Mouse (Mus musculus) hindbrain, embryonic 13.5 days (tissue): ENCODE measurements at regions not wholly inside any gene's neighbourhood (a gene's known extent, or its start where the extent isn't known, plus 50 kb on each side); places are given as distances from the start of the nearest gene placed in this dataset.

ENCODE experiments used
- ATAC-seq: fragments of 200-750 bp; cut with Nextera tagmentation; 2 replicates; pipeline ENCODE4 v1.8.0; 2017; ENCODE audit warnings: moderate TSS enrichment; ENCODE audit not compliant: low FRiP score
- H3K27ac ChIP-seq: fragments of 300-500 bp; sonication (generic); 2 replicates; pipeline ENCODE4 v1.5.1; 2015; ENCODE audit warnings: inconsistent platforms, mild to moderate bottlenecking, moderate library complexity
- H3K27me3 ChIP-seq: fragments of 300-500 bp; sonication (generic); 2 replicates; pipeline ENCODE4 v1.6.1; 2015; ENCODE audit warnings: mild to moderate bottlenecking, inconsistent platforms
- H3K36me3 ChIP-seq: fragments of 300-500 bp; sonication (generic); 2 replicates; pipeline ENCODE4 v1.6.1; 2015; ENCODE audit warnings: mild to moderate bottlenecking, inconsistent platforms
- H3K4me1 ChIP-seq: fragments of 300-500 bp; sonication (generic); replicated peaks from 2 replicates; pipeline ENCODE4 v1.6.1; 2015; ENCODE audit warnings: inconsistent platforms
- H3K4me2 ChIP-seq: fragments of 300-500 bp; sonication (generic); 2 replicates; pipeline ENCODE4 v1.6.1; 2015; ENCODE audit warnings: inconsistent platforms, mild to moderate bottlenecking, moderate library complexity
- H3K4me3 ChIP-seq: fragments of 300-500 bp; sonication (generic); 2 replicates; pipeline ENCODE4 v1.5.1; 2015; ENCODE audit warnings: mild to moderate bottlenecking, inconsistent platforms
- H3K9ac ChIP-seq: fragments of 300-500 bp; sonication (generic); 2 replicates; pipeline ENCODE4 v1.6.1; 2015; ENCODE audit warnings: mild to moderate bottlenecking, inconsistent platforms
- H3K9me3 ChIP-seq: fragments of 300-500 bp; sonication (generic); 2 replicates; pipeline ENCODE4 v1.6.1; 2016; ENCODE audit warnings: inconsistent platforms
- WGBS: fragments of 180-500 bp; shearing (Covaris S2); methylation state at CpG from one replicate; pipeline ENCODE4 v1.1.7; 2015; 5-methylcytosine and 5-hydroxymethylcytosine counted together

- no peak overlapping the region for H3K4me3 ChIP-seq
- no peaks in the 10 kb centered on the region for H3K36me3 ChIP-seq
- no peak overlapping the region for H3K27ac ChIP-seq
- H3K9ac ChIP-seq: no peak overlapping the region
- H3K27me3 ChIP-seq: no peaks in the 10 kb centered on the region
- no peaks in the 10 kb centered on the region for H3K4me1 ChIP-seq
- 86% methylated on average over 4 of the region's 4 CpGs for WGBS
- no peaks in the 10 kb centered on the region for H3K9me3 ChIP-seq
- no peak for ATAC-seq
- no peak overlapping the region for H3K4me2 ChIP-seq
Observed at GRCm38 (mm10) chr6:107730294-107730693, 200.7 kb downstream of the Lrrn1 start.

GRCm38 (mm10) chr6:107734773-107735172, 205.2 kb downstream of the Lrrn1 start:
- Histone ChIP-seq H3K4me2 (no peak overlapping the region), H3K36me3 (no peaks in the 10 kb centered on the region), H3K9me3 (no peaks in the 10 kb centered on the region), H3K9ac (no peak overlapping the region), H3K4me1 (no peaks in the 10 kb centered on the region), H3K27ac (no peak overlapping the region), H3K27me3 (no peaks in the 10 kb centered on the region), H3K4me3 (no peak overlapping the region)
- ATAC-seq: no peak
- 88% methylated on average over 1 of the region's 1 CpGs for WGBS

GRCm38 (mm10) chr6:107749111-107749736, 219.7 kb downstream of the Lrrn1 start:
- Histone ChIP-seq H3K27ac (no peak overlapping the region), H3K4me1 (no peaks in the 10 kb centered on the region)

GRCm38 (mm10) chr6:107749794-107750193, 220.2 kb downstream of the Lrrn1 start:
- WGBS: 77% methylated on average over 2 of the region's 2 CpGs
- no peak for ATAC-seq

More at GRCm38 (mm10) chr6:107749111-107749736, 219.7 kb downstream of the Lrrn1 start:
- Histone ChIP-seq H3K27me3 (no peaks in the 10 kb centered on the region), H3K36me3 (no peaks in the 10 kb centered on the region), H3K9me3 (no peaks in the 10 kb centered on the region), H3K4me3 (no peak overlapping the region), H3K9ac (no peak overlapping the region), H3K4me2 (no peak overlapping the region)
- 80% methylated on average over 5 of the region's 5 CpGs for WGBS
- no peak for ATAC-seq

GRCm38 (mm10) chr6:107752156-107752555, 222.6 kb downstream of the Lrrn1 start:
- Histone ChIP-seq H3K27ac (no peak overlapping the region), H3K4me3 (no peak overlapping the region), H3K36me3 (no peaks in the 10 kb centered on the region), H3K27me3 (no peaks in the 10 kb centered on the region), H3K4me1 (no peaks in the 10 kb centered on the region), H3K9me3 (no peaks in the 10 kb centered on the region), H3K9ac (no peak overlapping the region), H3K4me2 (no peak overlapping the region)
- no peak for ATAC-seq
- WGBS: 56% methylated on average over 1 of the region's 1 CpGs

More at GRCm38 (mm10) chr6:107749794-107750193, 220.2 kb downstream of the Lrrn1 start:
- H3K36me3 ChIP-seq: no peaks in the 10 kb centered on the region
- H3K27me3 ChIP-seq: no peaks in the 10 kb centered on the region
- H3K27ac ChIP-seq: no peak overlapping the region
- H3K9ac ChIP-seq: no peak overlapping the region
- no peak overlapping the region for H3K4me3 ChIP-seq
- no peaks in the 10 kb centered on the region for H3K9me3 ChIP-seq
- H3K4me2 ChIP-seq: no peak overlapping the region
- H3K4me1 ChIP-seq: no peaks in the 10 kb centered on the region

GRCm38 (mm10) chr6:107755158-107755557, 225.6 kb downstream of the Lrrn1 start:
- Histone ChIP-seq H3K36me3 (no peaks in the 10 kb centered on the region), H3K27ac (no peak overlapping the region), H3K9ac (no peak overlapping the region), H3K4me2 (no peak overlapping the region), H3K4me3 (no peak overlapping the region), H3K27me3 (no peaks in the 10 kb centered on the region), H3K4me1 (no peaks in the 10 kb centered on the region), H3K9me3 (no peaks in the 10 kb centered on the region)
- 86% methylated on average over 2 of the region's 2 CpGs for WGBS
- ATAC-seq: no peak

GRCm38 (mm10) chr6:107770834-107771470, 241.4 kb downstream of the Lrrn1 start:
- Histone ChIP-seq H3K4me1 (no peaks in the 10 kb centered on the region), H3K9me3 (no peaks in the 10 kb centered on the region), H3K27me3 (no peaks in the 10 kb centered on the region), H3K4me3 (no peak overlapping the region), H3K4me2 (no peak overlapping the region), H3K36me3 (no peaks in the 10 kb centered on the region), H3K9ac (no peak overlapping the region), H3K27ac (no peak overlapping the region)
- ATAC-seq: no peak
- 61% methylated on average over 11 of the region's 11 CpGs for WGBS

GRCm38 (mm10) chr6:107784998-107785397, 255.4 kb downstream of the Lrrn1 start:
- H3K4me2 ChIP-seq: no peak overlapping the region
- no peak for ATAC-seq
- H3K27me3 ChIP-seq: no peaks in the 10 kb centered on the region
- H3K9ac ChIP-seq: no peak overlapping the region
- H3K27ac ChIP-seq: no peak overlapping the region
- no peaks in the 10 kb centered on the region for H3K4me1 ChIP-seq
- H3K4me3 ChIP-seq: no peak overlapping the region
- no peaks in the 10 kb centered on the region for H3K36me3 ChIP-seq
- WGBS: 83% methylated on average over 2 of the region's 2 CpGs
- H3K9me3 ChIP-seq: no peaks in the 10 kb centered on the region

GRCm38 (mm10) chr6:107788224-107788893, 258.8 kb downstream of the Lrrn1 start:
- no peaks in the 10 kb centered on the region for H3K9me3 ChIP-seq
- no peaks in the 10 kb centered on the region for H3K27me3 ChIP-seq
- H3K4me3 ChIP-seq: no peak overlapping the region
- no peak overlapping the region for H3K4me2 ChIP-seq
- no peak overlapping the region for H3K9ac ChIP-seq
- no peak for ATAC-seq
- WGBS: 83% methylated on average over 2 of the region's 2 CpGs
- no peaks in the 10 kb centered on the region for H3K4me1 ChIP-seq
- H3K27ac ChIP-seq: no peak overlapping the region
- no peaks in the 10 kb centered on the region for H3K36me3 ChIP-seq

GRCm38 (mm10) chr6:107797845-107798244, 267.0 kb upstream of the Setmar start:
- no peak overlapping the region for H3K9ac ChIP-seq
- no peak overlapping the region for H3K4me3 ChIP-seq
- ATAC-seq: no peak
- H3K36me3 ChIP-seq: no peaks in the 10 kb centered on the region
- WGBS: 76% methylated on average over 2 of the region's 2 CpGs
- no peaks in the 10 kb centered on the region for H3K9me3 ChIP-seq
- no peak overlapping the region for H3K27ac ChIP-seq
- H3K4me1 ChIP-seq: no peaks in the 10 kb centered on the region
- H3K4me2 ChIP-seq: no peak overlapping the region
- no peaks in the 10 kb centered on the region for H3K27me3 ChIP-seq

- no peak overlapping the region for H3K27ac ChIP-seq
- no peaks in the 10 kb centered on the region for H3K36me3 ChIP-seq
- ATAC-seq: no peak
- H3K27me3 ChIP-seq: no peaks in the 10 kb centered on the region
- no peak overlapping the region for H3K4me3 ChIP-seq
- H3K9me3 ChIP-seq: no peaks in the 10 kb centered on the region
- H3K9ac ChIP-seq: no peak overlapping the region
- H3K4me1 ChIP-seq: no peaks in the 10 kb centered on the region
- no peak overlapping the region for H3K4me2 ChIP-seq
Observed at GRCm38 (mm10) chr6:107803056-107803455, 261.8 kb upstream of the Setmar start.
